Mouse (Mus musculus) E14TG2a.4 (cell line): ENCODE results near the gene Nbeal2.
A peak's percentile ranks its signal among the peaks of the same experiment; 100 is the strongest.

Experiments
- H3K27me3 ChIP-seq: 2 replicates; pipeline ENCODE4 v1.6.1; 2014; ENCODE audit warnings: low read length, control low read depth; ENCODE audit not compliant: insufficient read depth
- H3K36me3 ChIP-seq: 2 replicates; pipeline ENCODE4 v1.6.1; 2014; ENCODE audit warnings: low read length, control low read depth; ENCODE audit not compliant: insufficient read depth
- H3K4me1 ChIP-seq: replicated peaks from 2 replicates; pipeline ENCODE4 v1.6.1; 2014; ENCODE audit warnings: low read depth, low read length, control low read depth
- H3K4me3 ChIP-seq: replicated peaks from 2 replicates; pipeline ENCODE4 v1.5.1; 2014; ENCODE audit warnings: mild to moderate bottlenecking, low read length
- H3K9me3 ChIP-seq: 2 replicates; pipeline ENCODE4 v1.6.1; 2014; ENCODE audit warnings: low read length, control low read depth
- CTCF ChIP-seq: conservative IDR thresholded peaks from 2 replicates; pipeline ENCODE4 v1.5.1; 2014; ENCODE audit warnings: low read length
- NANOG ChIP-seq: IDR thresholded peaks from 2 replicates; pipeline ENCODE4 v1.6.1; 2014; ENCODE audit warnings: borderline replicate concordance, low read length, mixed read lengths
- POU5F1 ChIP-seq: IDR thresholded peaks from 2 replicates; pipeline ENCODE4 v1.6.1; 2014; ENCODE audit warnings: low read length, borderline replicate concordance

The Nbeal2 gene

DNA sequence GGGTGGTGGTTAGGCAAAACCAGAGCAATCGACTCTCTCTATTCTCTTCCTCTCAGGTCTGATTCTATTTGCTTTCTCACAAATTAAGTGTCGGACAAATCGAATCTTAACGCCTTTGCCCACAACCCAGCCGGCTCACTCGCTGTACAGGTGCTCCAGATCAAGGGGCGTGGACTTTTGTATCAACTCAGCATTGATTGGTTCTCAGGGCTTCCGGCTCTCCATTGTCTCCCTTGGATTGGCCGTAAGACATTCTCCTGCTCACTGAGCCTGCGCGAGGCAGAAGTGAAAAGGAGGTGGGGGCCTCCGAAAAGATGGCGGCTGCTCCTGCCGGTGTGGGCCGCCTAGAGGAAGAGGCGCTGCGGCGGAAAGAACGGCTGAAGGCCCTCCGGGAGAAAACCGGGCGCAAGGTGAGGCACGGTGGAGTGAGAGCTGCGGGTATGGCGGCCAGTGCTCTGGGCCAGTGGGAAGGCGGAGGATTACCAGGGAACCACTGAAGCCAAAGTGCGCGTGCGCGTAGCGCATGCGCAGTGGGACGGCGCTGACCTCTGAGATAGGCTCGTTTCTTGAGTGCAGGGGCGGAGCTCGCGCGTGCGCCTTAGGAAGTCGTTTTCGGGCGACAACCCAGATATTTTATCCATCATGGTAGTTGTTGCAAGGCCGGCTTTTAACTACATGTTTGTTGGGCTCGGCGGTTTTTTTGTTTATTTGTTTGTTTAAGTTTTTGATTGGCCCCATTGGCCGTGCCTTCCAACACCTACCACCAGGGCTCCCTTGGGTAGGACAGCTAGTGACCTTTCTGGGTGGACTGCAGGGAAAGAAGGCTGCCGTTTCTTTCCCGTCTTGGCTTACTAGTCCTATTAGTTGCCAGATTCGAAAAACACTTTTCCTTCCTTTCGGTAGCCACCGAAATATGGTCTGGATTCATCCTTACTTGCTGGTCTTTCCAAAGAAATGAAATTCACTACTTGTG lies 2.6 kb upstream of the Nbeal2 start, which contains the start of gene Ccdc12:
Ccdc12 (plus strand) TSS at position 255 of the 973 bp plus-strand sequence.
- peaks cover 10% of the 10 kb centered on the region for H3K36me3 ChIP-seq
- H3K27me3 ChIP-seq = peaks cover 21% of the 10 kb centered on the region
- H3K4me3 ChIP-seq = peak within 1 kb of the TSS; percentile 88
- peaks cover 81% of the 10 kb centered on the region for H3K4me1 ChIP-seq
- H3K9me3 ChIP-seq = peaks cover 4% of the 10 kb centered on the region
- TF ChIP-seq CTCF (no peak), NANOG (peak; percentile 57), POU5F1 (no peak)

DNA sequence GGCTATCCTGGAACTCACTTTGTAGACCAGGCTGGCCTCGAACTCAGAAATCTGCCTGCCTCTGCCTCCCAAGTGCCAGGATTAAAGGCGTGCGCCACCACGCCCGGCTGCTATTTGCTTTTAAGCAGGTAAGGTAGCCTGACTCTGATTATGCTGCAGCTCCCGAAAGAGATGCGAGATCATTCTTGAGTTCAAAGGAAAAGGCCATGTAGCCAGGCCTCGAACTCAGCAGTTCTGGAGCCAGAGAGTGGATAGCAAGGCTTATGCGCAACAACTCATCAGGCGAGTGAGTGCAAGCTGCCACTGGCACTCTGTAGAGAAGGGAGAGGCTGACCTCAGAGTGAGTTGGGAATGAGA lies 1.7 kb upstream of the Nbeal2 start:
- H3K4me1 ChIP-seq = peaks cover 74% of the 10 kb centered on the region
- H3K9me3 ChIP-seq = peaks cover 6% of the 10 kb centered on the region
- peaks cover 23% of the 10 kb centered on the region for H3K27me3 ChIP-seq
- H3K4me3 ChIP-seq = peak overlapping the region; percentile 88
- peaks cover 13% of the 10 kb centered on the region for H3K36me3 ChIP-seq
- TF ChIP-seq CTCF (no peak), NANOG (no peak), POU5F1 (no peak)

DNA sequence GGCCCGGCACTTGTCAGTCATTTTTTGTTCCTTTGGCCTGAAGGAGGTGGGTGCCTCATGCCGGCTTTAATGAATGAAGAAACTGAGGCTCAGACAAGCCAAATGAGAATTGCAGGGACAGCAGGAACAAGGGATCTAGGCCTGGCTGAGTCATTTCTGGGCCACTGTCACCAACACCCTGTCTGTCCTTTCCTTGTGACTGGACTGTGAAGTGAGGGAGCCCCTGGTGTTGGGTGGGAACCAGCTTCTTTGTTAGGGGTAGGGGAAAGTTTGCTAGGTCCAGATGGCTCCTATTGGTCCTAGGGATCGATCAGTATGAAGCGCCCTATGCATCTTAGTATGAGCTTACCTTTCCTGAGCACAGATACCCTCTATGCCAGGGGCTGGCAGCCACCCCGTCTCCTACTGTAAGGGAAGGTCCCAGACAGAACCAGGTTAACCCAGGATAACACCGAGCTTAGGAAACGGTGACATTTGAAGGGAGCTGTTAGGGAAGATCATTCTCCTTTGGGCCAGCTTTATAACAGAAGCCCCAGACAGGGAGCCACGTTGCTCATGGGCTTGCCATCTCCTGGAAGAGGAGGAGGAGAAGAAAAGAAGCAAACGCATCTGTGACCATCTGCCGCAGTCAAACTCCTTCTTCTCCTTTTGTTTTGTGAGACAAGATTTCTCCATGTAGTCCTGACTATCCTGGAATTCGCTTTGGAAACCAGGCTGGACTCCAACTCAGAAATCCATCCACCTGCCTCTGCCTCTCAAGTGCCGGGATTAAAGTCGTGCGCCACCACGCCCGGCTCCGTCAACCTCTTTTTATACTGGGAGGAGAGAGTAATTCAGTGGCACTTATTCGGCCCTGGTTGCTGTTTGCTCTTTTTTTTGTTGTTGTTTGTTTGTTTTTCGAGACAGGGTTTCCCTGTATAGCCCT lies 1.0 kb upstream of the Nbeal2 start:
- Histone ChIP-seq H3K4me3 (peak overlapping the region; percentile 90), H3K4me1 (peaks cover 67% of the 10 kb centered on the region), H3K36me3 (peaks cover 13% of the 10 kb centered on the region), H3K9me3 (peaks cover 6% of the 10 kb centered on the region), H3K27me3 (peaks cover 23% of the 10 kb centered on the region)
- TF ChIP-seq POU5F1 = no peak
- no peak for TF ChIP-seq CTCF
- no peak for TF ChIP-seq NANOG

DNA sequence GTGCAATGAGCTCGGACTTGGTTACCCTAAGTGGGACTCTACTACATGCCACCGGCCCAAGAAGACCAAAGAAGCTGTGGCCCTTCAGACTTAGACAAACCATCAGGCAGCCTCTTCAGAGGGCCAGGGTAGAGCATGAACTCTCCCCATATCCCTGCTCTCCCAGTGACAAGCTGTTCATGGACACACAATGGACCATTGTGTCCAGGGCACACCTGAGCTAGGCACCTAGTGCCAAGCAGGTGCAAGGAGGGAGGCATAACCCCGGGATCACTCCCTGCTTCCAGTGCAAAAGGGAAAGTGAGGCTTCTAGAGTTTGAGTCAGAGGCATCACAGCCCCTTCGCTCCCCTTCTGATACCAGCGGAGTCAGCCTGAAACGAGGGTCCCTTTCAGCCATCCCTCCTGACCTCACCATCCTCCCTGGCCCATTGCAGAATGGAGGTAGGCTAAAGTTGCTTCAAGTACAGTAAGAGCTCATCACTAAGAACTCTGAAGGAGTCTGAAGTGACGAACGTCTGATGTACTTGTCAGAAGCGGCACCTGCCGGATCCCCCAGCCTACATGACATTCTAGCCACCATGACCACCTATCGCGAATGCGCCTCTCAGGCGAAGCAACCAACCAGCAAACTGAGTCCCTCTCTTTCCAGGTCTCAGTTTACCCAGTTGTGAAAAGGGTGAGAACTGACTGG lies 852 bp downstream of the Nbeal2 start:
- peaks cover 3% of the 10 kb centered on the region; the same call in 1 of the 2 replicates for H3K36me3 ChIP-seq
- H3K4me3 ChIP-seq = peak overlapping the region; percentile 90
- no peak for TF ChIP-seq POU5F1
- TF ChIP-seq NANOG = no peak
- no peak for TF ChIP-seq CTCF
- H3K9me3 ChIP-seq = peaks cover 6% of the 10 kb centered on the region
- peaks cover 23% of the 10 kb centered on the region for H3K27me3 ChIP-seq
- peaks cover 57% of the 10 kb centered on the region for H3K4me1 ChIP-seq

DNA sequence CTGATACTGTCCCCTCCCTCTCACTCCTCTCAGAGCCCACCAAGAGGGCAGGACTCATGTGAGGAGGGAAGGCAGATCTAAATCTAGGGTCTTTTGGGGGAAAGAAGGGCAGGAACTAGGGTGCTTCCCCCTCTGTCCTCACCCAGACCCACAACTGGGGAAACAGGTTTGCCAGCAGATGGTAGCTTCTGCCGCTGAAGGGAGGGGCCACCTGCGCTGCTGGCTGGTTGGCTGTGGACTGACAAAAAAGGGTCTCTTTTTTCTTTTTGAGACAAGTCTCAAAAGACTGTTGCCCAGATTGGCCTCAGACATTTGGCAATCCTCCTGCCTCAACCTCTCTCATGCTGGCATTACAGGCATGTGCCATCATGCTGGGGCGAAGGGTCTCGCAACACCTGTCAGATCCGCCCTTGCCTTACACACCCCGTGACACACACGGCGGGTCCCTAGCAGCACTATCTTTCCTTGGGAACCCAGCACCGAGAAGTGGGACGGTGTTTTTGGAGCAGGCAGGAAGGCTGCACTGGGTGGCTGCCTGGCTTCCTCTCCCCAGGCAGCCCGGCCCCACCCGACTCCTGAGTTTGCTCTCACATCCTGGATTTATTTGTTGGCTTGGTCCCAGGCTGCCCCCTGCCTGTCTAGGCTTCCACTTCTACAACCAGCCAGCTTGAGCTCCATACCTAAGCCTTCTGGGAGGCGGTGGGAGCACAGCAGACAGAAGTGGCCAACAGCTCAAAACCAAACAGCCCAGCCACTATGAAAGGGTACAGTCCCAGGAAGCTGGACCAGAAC lies 1.8 kb downstream of the Nbeal2 start:
- Histone ChIP-seq H3K36me3 (0 out of 2 replicates have a peak, but pooled peaks cover 3% of the 10 kb centered on the region), H3K27me3 (peaks cover 23% of the 10 kb centered on the region), H3K4me3 (peak overlapping the region; percentile 90), H3K4me1 (peaks cover 48% of the 10 kb centered on the region), H3K9me3 (peaks cover 6% of the 10 kb centered on the region)
- no peak for TF ChIP-seq NANOG
- TF ChIP-seq CTCF = no peak
- no peak for TF ChIP-seq POU5F1

DNA sequence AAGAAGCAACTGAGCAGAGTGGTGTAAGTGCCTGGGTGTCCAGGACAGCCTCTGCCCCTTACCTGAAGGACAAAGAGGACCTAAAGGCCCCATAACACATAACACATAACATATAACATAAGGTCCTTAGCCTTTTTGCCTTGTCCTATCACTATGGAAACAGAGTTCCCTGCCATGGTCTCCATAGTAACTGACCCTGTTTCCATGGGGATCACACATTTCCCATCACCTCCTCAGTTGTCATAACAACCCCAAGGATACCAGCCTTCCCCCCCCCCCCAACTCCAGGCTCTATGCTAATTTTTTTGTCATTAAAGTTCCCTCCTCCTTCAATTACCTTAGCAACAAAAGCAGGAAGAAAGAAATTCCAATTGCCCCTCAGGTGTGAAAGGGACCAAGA lies 4.2 kb downstream of the Nbeal2 start:
- peaks cover 23% of the 10 kb centered on the region for H3K27me3 ChIP-seq
- H3K4me1 ChIP-seq = peaks cover 43% of the 10 kb centered on the region
- TF ChIP-seq POU5F1 = no peak
- TF ChIP-seq CTCF = no peak
- TF ChIP-seq NANOG = no peak
- no peak overlapping the region for H3K4me3 ChIP-seq
- H3K36me3 ChIP-seq = 0 out of 2 replicates have a peak, but pooled peaks cover 3% of the 10 kb centered on the region
- peaks cover 6% of the 10 kb centered on the region for H3K9me3 ChIP-seq

DNA sequence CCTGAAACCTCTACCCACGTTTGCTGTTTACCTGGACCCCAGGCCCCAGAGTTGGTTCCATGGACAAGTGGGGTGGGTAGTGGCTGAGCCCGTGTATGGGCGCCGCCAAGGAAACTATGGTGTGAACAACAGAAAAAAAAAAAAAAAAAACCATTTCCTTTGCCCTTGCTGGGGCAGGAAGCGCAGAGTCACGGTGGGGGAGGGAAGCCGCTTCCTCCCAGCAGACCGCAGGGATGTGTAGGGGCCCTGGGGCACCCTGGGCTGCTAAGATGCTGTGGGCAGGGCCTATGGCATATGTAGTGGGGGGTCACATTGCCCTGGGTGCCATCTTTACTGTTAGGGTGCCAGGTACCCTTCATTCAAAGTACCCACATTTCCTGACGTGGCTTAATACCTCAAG lies 8.7 kb downstream of the Nbeal2 start:
- Histone ChIP-seq H3K9me3 (no peaks in the 10 kb centered on the region), H3K27me3 (no peaks in the 10 kb centered on the region), H3K36me3 (peaks cover 25% of the 10 kb centered on the region), H3K4me1 (peaks cover 43% of the 10 kb centered on the region), H3K4me3 (no peak overlapping the region)
- TF ChIP-seq POU5F1 (no peak), CTCF (no peak), NANOG (no peak)
